Mouse (Mus musculus) limb, embryonic 14.5 days (tissue): ENCODE measurements around the gene Abhd17a. TPM values are rescaled to one million over a fixed set of nuclear protein-coding genes. Genes with fewer than 3 reads are reported as not detected.

Experiments
- ATAC-seq: fragments of 200-750 bp; cut with Nextera tagmentation; 2 replicates; pipeline ENCODE4 v1.8.0; 2017; ENCODE audit warnings: low read depth, moderate number of reproducible peaks, moderate TSS enrichment; ENCODE audit not compliant: low FRiP score
- DNase-seq: peaks from one replicate; pipeline ENCODE4 v3.0.0-alpha.2; 2015; ENCODE audit warnings: low spot score
- H3K27ac ChIP-seq: fragments of 300-500 bp; sonication (generic); replicated peaks from 2 replicates; pipeline ENCODE4 v1.5.1; 2014; ENCODE audit warnings: low read depth, mild to moderate bottlenecking, low read length, moderate library complexity, mixed read lengths
- H3K27me3 ChIP-seq: fragments of 300-500 bp; sonication (generic); 2 replicates; pipeline ENCODE4 v1.6.1; 2014; ENCODE audit warnings: low read length, mixed read lengths; ENCODE audit not compliant: control insufficient read depth, insufficient read depth
- H3K36me3 ChIP-seq: fragments of 300-500 bp; sonication (generic); 2 replicates; pipeline ENCODE4 v1.6.1; 2014; ENCODE audit warnings: mild to moderate bottlenecking, low read length, moderate library complexity, mixed read lengths; ENCODE audit not compliant: control insufficient read depth, insufficient read depth
- H3K4me1 ChIP-seq: fragments of 300-500 bp; sonication (generic); 2 replicates; pipeline ENCODE4 v1.6.1; 2014; ENCODE audit warnings: antibody characterized with exemption, low read length, mixed read lengths; ENCODE audit not compliant: control insufficient read depth, insufficient read depth
- H3K4me2 ChIP-seq: fragments of 300-500 bp; sonication (generic); replicated peaks from 2 replicates; pipeline ENCODE4 v1.6.1; 2014; ENCODE audit warnings: low read depth, mild to moderate bottlenecking, low read length, moderate library complexity; ENCODE audit not compliant: severe bottlenecking
- H3K4me3 ChIP-seq: fragments of 300-500 bp; sonication (generic); replicated peaks from 2 replicates; pipeline ENCODE4 v1.5.1; 2014; ENCODE audit warnings: low read length
- H3K9ac ChIP-seq: fragments of 300-500 bp; sonication (generic); 2 replicates; pipeline ENCODE4 v1.6.1; 2014; ENCODE audit warnings: mild to moderate bottlenecking, low read depth, low read length, moderate library complexity; ENCODE audit not compliant: severe bottlenecking
- H3K9me3 ChIP-seq: fragments of 300-500 bp; sonication (generic); 2 replicates; pipeline ENCODE4 v1.6.1; 2016; ENCODE audit warnings: low read length; ENCODE audit not compliant: control insufficient read depth
- POLR2A ChIP-seq: fragments of 200-500 bp; IDR thresholded peaks from 2 replicates; pipeline ENCODE4 v1.8.0; 2012; ENCODE audit warnings: inconsistent platforms, mild to moderate bottlenecking, moderate library complexity, borderline replicate concordance; ENCODE audit not compliant: insufficient read depth, insufficient read length; ENCODE audit errors: extremely low read depth
- WGBS: fragments of 180-500 bp; shearing (Covaris S2); extraction: QIAGEN DNeasy Blood & Tissue Kit; methylation state at CpG from one replicate; pipeline ENCODE4 v1.1.7; 2014; 5-methylcytosine and 5-hydroxymethylcytosine counted together
- polyA plus RNA-seq, 2 experiments: library from polyadenylated mRNA; depleted of rRNA in 1 of 2; stranded (reverse) in 1 of 2; unstranded in 1 of 2; fragments of >200 nt; fragmentation: Nextera tagmentation in 1 of 2; extraction: Ambion mirVana in 1 of 2; gene quantifications; 2 replicates each; pipeline versions ENCODE4 v1.2.1 to v1.2.3; 2012 to 2014

Abhd17a gene
- polyA plus RNA-seq, 2 experiments, result 116 to 129 TPM

GRCm38 (mm10) chr10:80549279-80549678 is 40.9 kb downstream of the Abhd17a start:
- no peaks in the 10 kb centered on the region for H3K4me1 ChIP-seq
- no peaks in the 10 kb centered on the region for H3K27me3 ChIP-seq
- no peak overlapping the region for H3K9ac ChIP-seq
- H3K36me3 ChIP-seq, result peaks cover 66% of the 10 kb centered on the region
- WGBS, result 92% methylated on average over 21 of the region's 21 CpGs
- no peak overlapping the region for H3K4me3 ChIP-seq
- H3K27ac ChIP-seq, result no peak overlapping the region
- no peaks in the 10 kb centered on the region for H3K9me3 ChIP-seq
- TF ChIP-seq POLR2A, result no peak
- no peak overlapping the region for H3K4me2 ChIP-seq
- ATAC-seq, result no peak
- no peak for DNase-seq

- Histone ChIP-seq H3K4me3 (no peak overlapping the region), H3K9ac (no peak overlapping the region), H3K4me2 (no peak overlapping the region), H3K27me3 (no peaks in the 10 kb centered on the region), H3K9me3 (no peaks in the 10 kb centered on the region), H3K27ac (no peak overlapping the region), H3K36me3 (peaks cover 73% of the 10 kb centered on the region), H3K4me1 (no peaks in the 10 kb centered on the region)
- WGBS, result 79% methylated on average over 10 of the region's 10 CpGs
- ATAC-seq (0 out of 2 replicates have a peak, but pooled peaks have one; percentile 35), DNase-seq (no peak)
- no peak for TF ChIP-seq POLR2A
Observed at GRCm38 (mm10) chr10:80548428-80549006, 41.6 kb downstream of the Abhd17a start.

- no peak for ATAC-seq
- WGBS, result 94% methylated on average over 15 of the region's 15 CpGs
Observed at GRCm38 (mm10) chr10:80547539-80547938, 42.6 kb downstream of the Abhd17a start.

GRCm38 (mm10) chr10:80546945-80547344 is 43.2 kb downstream of the Abhd17a start:
- TF ChIP-seq POLR2A, result no peak
- 95% methylated on average over 4 of the region's 4 CpGs for WGBS
- Histone ChIP-seq H3K9me3 (no peaks in the 10 kb centered on the region), H3K4me1 (no peaks in the 10 kb centered on the region), H3K4me2 (no peak overlapping the region), H3K36me3 (peaks cover 89% of the 10 kb centered on the region), H3K27me3 (no peaks in the 10 kb centered on the region), H3K4me3 (no peak overlapping the region), H3K9ac (no peak overlapping the region), H3K27ac (no peak overlapping the region)
- no peak for DNase-seq
- ATAC-seq, result no peak

More at GRCm38 (mm10) chr10:80547539-80547938, 42.6 kb downstream of the Abhd17a start:
- H3K4me2 ChIP-seq, result no peak overlapping the region
- DNase-seq, result no peak
- H3K27ac ChIP-seq, result no peak overlapping the region
- H3K9ac ChIP-seq, result no peak overlapping the region
- no peaks in the 10 kb centered on the region for H3K27me3 ChIP-seq
- H3K4me3 ChIP-seq, result no peak overlapping the region
- no peaks in the 10 kb centered on the region for H3K9me3 ChIP-seq
- H3K4me1 ChIP-seq, result no peaks in the 10 kb centered on the region
- peaks cover 83% of the 10 kb centered on the region for H3K36me3 ChIP-seq
- TF ChIP-seq POLR2A, result no peak

- Histone ChIP-seq H3K4me2 (no peak overlapping the region), H3K9ac (no peak overlapping the region), H3K36me3 (peaks cover 97% of the 10 kb centered on the region), H3K27me3 (no peaks in the 10 kb centered on the region), H3K4me1 (no peaks in the 10 kb centered on the region), H3K27ac (no peak overlapping the region), H3K9me3 (no peaks in the 10 kb centered on the region), H3K4me3 (no peak overlapping the region)
- ATAC-seq (no peak), DNase-seq (no peak)
- no peak for TF ChIP-seq POLR2A
- WGBS, result 91% methylated on average over 8 of the region's 8 CpGs
Observed at GRCm38 (mm10) chr10:80545590-80545989, 44.6 kb downstream of the Abhd17a start.
